Mouse (Mus musculus) G1E (cell line): ENCODE results near the gene Ccdc102a.

Source experiments
- CTCF ChIP-seq: IDR thresholded peaks from 2 replicates; pipeline ENCODE4 v1.5.1; 2012; ENCODE audit warnings: low read depth, low read length, inconsistent platforms, mixed read lengths
- GATA1 ChIP-seq: IDR thresholded peaks from 2 replicates; pipeline ENCODE4 v1.6.1; 2012; ENCODE audit warnings: borderline replicate concordance, low read length, inconsistent platforms, mixed read lengths

- no peak for TF ChIP-seq CTCF
- TF ChIP-seq GATA1, result no peak
Measured at GRCm38 (mm10) chr8:94866921-94867320, 51.0 kb downstream of the Ccdc102a start.
